Mouse (Mus musculus): ENCODE measurements around the gene Cdh16.

GRCm38 (mm10) chr8:104569559-104569958 is 54.6 kb downstream of the Cdh16 start:
- no peak for TF ChIP-seq CTCF (IDR thresholded peaks at IDR 0.05; ENCODE audit: control insufficient read depth, insufficient read depth, insufficient replicate concordance, low read depth, low read length)
- no peak for TF ChIP-seq POLR2A (IDR thresholded peaks at IDR 0.05; ENCODE audit: control insufficient read depth, low read depth, low read length)
